Mouse (Mus musculus) inflammation-experienced regulatory T-cells, adult 6 months (primary cell): ENCODE data around the gene Txnip. TPM values are rescaled to one million over a fixed set of nuclear protein-coding genes. Genes with fewer than 3 reads are reported as not detected.
A peak's percentile ranks its signal among the peaks of the same experiment; 100 is the strongest.

ENCODE experiments used
- ATAC-seq: one replicate; pipeline ENCODE4 v1.8.0; 2017
- polyA plus RNA-seq, 3 experiments: library from polyadenylated mRNA; unstranded; fragments of 100-300 nt; shearing (Covaris generic); gene quantifications; one replicate each; pipeline ENCODE4 v1.2.1; 2017

The Txnip gene
- polyA plus RNA-seq, 3 experiments from 2014 or later: 160 to 366 (median 354) TPM

DNA sequence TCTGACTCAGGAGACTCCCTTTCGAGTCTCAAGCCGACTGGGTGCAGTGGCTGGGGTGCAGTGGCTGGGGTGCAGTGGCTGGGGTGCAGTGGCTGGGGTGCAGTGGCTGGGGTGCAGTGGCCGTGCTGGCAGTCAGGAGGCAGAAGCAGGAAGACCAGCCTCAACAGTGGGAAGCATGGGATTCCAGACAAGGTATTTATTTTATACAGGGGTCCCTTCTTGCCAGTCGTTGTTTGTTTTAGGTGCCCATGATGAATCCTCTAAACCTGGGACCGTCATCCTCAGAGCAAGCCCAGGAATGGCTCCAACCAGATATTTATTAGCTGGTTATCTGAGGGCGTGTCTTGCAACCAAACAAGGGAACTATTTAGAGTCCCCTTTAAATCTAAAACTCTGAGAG, 4.2 kb upstream of the Txnip start:
- ATAC-seq: no peak

GRCm38 (mm10) chr3:96554251-96554650, 3.5 kb upstream of the Txnip start:
- no peak for ATAC-seq

DNA sequence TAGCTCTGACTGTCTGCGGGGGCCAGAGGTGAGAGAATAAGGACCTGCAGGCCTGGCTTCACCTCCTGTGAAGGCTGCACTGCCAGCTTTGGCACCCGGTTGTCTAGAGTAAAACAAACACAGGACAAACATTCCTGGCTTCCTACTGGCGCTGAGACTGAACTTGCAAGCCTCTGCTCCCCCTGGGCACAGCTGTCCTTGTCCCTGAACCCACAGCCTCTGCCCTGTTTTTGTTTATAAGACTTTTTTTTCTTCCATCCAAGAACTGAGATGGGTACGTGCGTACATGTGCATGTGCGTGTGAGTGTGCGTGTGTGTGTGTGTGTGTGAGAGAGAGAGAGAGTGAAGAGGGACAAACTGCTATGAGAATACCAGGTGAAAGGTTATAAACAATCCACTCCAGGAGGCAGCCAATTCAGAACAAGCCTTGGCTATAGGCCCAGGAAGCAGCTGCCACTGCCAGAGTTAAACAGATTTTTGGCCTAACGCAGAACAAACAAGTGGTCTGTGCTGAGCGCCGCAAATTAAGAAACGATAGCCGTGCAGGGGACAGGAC, 2.6 kb upstream of the Txnip start:
- no peak for ATAC-seq

- ATAC-seq: no peak
These were observed 1.6 kb upstream of the Txnip start for GRCm38 (mm10) chr3:96555999-96556614.

DNA sequence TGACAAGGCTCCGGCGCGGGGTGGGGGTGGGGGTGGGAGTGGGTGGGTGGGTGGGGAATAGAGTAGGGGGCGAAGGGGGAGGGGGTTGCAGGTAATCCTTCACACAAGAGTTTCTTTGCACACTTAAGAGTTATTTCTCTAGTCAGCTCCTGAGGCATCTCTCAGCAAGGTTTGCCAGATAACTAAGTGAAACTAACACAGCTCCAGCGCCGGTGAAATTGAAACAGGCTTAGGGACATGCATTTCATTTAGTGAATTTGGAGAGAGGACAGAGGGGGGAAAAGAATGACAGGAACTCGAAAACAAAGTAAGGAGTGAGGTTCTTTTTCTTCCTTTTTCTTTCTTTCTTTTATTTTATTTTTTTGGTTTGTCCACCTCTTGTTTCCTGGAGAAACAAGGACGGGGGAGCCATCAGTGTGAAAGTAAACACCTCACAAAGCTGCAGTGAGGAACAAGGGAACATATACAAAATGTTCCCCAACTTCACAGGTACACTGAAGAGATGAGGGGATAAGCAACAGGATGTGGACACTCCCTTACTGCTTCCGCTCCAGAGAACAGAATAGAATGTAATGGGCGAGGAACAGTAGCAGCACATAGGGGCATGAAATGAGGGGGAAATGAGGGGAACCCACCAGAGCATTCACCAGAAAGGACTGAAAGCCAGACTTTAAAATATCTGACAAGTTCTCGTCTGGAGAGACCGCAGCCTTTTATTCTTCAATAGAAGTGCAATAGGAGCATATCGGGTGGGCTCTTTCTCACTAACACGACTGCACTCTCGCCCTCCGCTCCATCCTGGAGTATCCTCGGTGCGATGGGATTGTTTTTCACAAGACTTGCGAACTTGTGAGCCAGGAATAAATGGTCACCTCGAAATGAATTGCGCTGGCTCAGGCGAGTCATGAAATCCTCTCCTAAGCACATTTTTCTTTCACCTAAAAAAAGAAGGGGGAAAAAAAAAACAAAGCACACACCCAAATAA, 814 bp upstream of the Txnip start:
- peak; percentile 62 for ATAC-seq

DNA sequence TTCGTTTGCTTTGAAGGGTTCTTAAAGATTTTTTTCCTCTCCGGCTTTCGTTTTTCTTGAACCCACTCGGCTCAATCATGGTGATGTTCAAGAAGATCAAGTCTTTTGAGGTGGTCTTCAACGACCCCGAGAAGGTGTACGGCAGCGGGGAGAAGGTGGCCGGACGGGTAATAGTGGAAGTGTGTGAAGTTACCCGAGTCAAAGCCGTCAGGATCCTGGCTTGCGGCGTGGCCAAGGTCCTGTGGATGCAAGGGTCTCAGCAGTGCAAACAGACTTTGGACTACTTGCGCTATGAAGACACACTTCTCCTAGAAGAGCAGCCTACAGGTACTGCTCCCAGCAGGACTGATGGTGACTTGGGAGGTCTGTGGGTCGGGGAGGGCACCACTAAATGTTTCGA, 402 bp downstream of the Txnip start:
- ATAC-seq: peak; percentile 6

DNA sequence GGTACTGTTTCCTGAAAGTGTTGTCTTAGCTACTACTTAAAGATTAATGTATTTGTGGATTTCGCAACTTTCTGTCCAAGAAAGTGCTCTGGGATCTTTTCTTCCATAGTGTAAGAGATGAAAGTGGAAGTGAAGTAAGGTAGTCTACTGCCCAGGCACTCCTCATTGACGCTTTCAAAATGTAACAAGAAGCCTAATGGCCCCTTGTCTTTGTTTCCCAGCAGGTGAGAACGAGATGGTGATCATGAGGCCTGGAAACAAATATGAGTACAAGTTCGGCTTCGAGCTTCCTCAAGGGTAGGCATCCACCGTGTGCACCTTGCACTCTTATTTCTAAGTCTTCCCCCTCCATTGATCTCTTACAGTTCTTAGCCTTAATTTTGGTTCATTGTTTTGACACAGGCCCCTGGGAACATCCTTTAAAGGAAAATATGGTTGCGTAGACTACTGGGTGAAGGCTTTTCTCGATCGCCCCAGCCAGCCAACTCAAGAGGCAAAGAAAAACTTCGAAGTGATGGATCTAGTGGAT, 975 bp downstream of the Txnip start:
- no peak for ATAC-seq

DNA sequence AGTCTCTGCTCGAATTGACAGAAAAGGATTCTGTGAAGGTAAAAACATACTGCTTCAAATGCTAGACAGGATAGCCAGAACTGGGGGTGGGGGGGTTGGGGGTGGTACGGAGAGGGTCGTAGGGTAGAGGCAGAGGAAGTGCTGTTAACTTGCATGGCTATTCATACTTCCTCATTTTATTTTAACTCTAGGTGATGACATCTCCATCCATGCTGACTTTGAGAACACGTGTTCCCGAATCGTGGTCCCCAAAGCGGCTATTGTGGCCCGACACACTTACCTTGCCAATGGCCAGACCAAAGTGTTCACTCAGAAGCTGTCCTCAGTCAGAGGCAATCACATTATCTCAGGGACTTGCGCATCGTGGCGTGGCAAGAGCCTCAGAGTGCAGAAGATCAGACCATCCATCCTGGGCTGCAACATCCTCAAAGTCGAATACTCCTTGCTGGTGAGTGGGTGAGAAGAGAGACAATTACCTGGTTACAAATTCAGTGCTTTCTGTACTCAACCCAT, 1.7 kb downstream of the Txnip start:
- no peak for ATAC-seq

DNA sequence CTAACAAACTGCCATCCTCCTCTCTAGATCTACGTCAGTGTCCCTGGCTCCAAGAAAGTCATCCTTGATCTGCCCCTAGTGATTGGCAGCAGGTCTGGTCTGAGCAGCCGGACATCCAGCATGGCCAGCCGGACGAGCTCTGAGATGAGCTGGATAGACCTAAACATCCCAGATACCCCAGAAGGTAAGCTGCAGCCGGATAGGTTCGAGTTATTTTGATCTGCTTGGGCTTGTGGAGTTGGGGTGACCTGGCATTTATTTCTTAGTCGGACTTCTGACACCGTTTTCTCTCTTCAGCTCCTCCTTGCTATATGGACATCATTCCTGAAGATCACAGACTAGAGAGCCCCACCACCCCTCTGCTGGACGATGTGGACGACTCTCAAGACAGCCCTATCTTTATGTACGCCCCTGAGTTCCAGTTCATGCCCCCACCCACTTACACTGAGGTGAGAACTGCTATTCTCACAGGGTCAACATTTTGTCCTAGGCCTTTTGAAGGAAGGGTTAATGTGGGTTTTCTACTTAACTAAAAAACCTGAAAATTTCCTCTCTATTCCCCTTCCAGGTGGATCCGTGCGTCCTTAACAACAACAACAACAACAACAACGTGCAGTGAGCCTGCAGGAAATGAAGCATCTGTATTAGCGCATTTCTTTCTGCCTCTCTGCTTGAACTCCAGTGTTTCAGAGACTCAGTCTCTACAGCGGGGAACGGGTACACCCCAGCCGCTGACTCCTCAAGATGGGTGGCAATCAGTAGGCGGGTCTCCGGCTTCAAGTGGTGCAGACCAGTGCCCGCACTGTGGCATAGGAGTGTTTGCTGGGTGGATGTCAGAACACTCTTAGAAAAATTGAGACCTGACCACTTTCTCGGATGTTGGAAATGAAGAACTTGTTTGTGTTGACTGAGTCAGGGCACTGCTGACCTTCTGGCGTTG, 2.4 kb downstream of the Txnip start:
- ATAC-seq: no peak

DNA sequence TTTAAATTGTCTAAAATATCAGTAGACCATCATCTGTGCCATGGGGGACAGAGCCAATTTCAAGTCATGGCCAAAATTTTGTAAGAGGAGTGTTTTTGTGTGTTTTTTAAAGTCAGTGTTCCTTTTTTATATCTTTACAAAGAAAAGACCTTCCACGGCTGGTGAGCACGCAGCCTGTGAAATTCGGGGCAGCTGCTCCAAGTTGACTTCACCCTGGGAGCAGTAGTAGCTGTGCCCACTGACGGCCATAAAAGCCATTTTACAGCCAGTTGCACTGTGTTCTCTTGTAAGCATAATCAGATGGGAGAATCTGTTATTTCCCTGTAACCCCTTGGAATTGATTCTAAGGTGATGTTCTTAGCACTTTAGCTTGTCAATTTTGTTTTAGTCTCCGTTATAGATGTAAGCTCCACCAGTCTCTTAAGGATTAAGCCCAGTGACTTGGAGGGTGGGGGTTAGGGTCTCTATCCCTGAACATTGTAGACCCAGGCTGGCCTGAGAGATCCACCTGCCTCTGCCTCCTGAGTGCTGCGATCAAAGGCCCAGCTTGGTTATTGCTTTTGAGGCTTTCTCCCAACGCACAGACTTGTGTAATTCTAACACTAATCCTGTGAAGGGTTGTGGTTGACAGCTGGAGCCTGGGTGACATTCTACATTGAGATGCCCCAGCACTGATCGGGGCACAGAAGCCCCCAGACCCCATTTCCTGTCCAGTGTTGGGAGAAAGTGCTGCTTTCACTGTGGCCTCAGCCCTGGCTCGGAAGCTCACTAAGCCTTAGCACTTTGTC, 3.3 kb downstream of the Txnip start:
- no peak for ATAC-seq

- ATAC-seq: no peak
These were observed 4.4 kb downstream of the Txnip start for GRCm38 (mm10) chr3:96561946-96562681.

DNA sequence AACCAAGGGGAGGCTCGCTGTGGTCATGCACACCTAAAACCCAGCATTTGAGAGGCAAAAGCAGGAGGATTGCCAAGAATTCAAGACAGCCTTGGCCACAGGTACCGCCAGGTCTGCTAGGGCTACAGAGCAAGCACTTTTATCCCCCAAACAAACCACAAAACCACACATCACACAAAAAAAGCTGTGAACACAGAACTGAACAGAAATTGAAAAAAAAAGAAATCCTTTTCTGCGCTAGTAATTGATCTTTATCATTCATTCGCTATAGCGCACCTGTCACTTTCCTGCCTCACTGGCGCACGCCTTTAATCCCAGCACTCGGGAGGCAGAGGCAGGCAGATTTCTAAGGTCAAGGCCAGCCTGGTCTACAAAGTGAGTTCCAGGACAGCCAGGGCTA, 5.5 kb downstream of the Txnip start:
- ATAC-seq: no peak

GRCm38 (mm10) chr3:96563911-96564632, 6.3 kb downstream of the Txnip start:
- no peak for ATAC-seq

DNA sequence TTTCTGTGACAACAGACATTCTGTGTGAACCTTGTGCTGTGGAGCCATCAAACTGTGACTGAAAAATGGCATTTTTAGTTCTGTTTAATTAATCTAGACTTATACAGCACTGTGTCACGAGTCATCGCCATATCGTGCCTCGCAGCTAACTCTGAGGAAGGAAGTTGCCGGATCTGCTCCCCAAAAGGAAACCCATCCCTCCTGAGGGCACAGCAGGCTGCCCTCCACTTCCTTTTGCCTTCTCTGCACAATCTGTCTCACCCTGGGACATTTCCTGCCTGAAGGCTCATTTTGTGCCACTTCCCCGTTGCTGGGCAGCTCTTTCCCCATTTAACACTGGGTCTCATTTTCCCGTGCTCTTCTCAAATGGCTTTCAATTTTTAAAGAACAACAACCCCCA, 6.9 kb downstream of the Txnip start:
- ATAC-seq: peak; percentile 81

DNA sequence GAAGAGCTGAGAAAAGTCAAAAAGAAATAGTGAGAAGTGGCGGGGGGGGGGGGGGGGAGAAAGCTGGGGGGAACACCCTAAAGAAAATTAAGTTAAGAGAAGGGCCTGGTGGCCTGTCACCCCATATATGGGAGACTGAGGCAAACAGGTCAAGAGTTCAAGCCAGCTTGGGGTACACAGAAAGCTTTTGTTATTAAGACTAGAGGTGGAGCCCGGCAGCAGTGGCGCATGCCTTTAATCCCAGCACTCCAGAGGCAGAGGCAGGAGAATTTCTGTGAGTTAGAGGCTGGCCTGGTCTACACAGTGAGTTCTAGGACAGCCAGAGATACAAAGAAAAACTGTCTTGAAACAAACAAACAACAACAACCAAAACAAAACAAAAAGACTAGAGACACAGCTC, 7.3 kb downstream of the Txnip start:
- ATAC-seq: no peak

GRCm38 (mm10) chr3:96566661-96567450, 9.1 kb downstream of the Txnip start:
- peak; percentile 42 for ATAC-seq

DNA sequence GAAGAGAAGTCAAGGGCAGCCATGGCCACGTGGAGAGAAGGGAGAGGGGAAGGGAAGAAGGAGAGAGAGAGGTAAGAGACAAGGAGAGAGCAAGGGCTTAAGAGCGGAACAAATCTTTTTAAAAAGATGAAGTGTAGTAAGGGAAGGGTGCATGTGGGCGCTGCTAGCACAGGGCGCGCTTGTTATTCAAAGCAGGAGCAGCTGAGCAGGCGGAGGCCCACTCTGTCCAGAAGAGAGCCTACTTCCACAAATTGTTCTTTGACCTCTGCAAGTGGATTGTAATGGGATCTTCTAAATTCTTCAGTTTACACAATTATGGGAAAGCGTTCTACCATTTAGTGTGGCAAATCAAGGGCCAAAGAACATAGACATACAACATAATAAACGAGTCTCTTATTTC, 10.8 kb downstream of the Txnip start:
- no peak for ATAC-seq

GRCm38 (mm10) chr3:96569506-96569905, 11.7 kb downstream of the Txnip start:
- no peak for ATAC-seq
